Mouse (Mus musculus): ENCODE data around the gene Senp3.

DNA sequence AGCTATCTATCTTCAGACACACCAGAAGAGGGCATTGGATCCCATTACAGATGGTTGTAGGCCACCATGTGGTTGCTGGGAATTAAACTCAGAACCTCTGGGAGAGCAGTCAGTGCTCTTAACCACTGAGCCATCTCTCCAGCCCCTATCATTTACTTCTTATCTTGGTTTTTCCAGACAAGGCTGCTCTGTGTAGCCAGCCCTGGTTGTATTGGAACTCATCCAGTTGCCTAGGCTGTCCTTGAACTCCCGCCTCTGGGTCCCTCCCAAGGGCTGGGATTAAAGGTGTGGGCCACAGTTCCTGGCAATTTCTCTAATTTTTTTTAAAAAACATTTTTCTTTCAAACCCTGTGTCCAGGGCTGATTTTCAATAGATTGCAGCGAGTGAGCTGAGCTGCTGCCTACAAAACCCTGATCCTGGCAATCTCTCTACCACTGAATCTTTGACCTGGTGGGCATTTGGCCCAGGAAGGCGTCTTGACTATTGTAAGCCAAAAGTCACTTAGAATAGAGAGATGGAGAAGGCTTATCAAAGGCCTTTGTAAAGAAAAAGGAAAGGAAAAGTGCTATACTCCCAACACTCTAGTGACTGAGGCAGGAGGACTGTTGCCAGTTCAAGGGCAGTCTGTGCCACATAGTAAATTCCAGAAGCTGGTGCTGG, 20.5 kb downstream of the Senp3 start:
- no peak for TF ChIP-seq CTCF (IDR thresholded peaks at IDR 0.05; ENCODE audit: borderline replicate concordance, control insufficient read depth, extremely low read depth, insufficient read depth, low read length, poor library complexity)
- TF ChIP-seq POLR2A (IDR thresholded peaks at IDR 0.05; ENCODE audit: control insufficient read depth, extremely low read depth, insufficient read depth, low read length, poor library complexity), result no peak
